Mouse (Mus musculus): ENCODE measurements around the gene Tmem44.

DNA sequence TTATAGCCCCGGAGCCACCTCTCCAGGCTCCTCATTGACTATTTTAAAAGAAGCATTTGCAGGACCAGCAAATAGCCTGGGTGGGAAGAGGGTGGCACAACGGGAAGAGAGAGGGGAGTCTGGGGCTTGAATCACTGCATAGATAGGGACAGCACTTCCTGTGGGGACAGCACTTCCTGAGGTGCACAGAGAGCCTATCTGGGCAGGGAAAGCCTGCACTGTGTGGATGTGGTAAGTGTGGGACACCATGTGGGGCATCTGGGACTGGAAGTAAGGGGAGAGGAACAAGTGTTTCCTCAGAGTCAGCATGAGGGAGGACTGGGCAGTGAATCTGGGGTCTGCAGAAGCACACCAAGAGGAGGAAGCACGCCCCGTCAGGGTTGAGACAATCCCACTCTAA, 17.1 kb downstream of the Tmem44 start:
- no peak for TF ChIP-seq SRF (IDR thresholded peaks at IDR 0.05; ENCODE audit: control insufficient read depth, insufficient read length, low read depth)
- no peak for TF ChIP-seq POLR2A (IDR thresholded peaks at IDR 0.05; ENCODE audit: insufficient read length, low read depth)
- TF ChIP-seq E2F4 (IDR thresholded peaks at IDR 0.05; ENCODE audit: insufficient read depth), result no peak
